Mouse (Mus musculus): ENCODE measurements at regions not wholly inside any gene's neighbourhood (a gene's known extent, or its start where the extent isn't known, plus 50 kb on each side); places are given as distances from the start of the nearest gene placed in this dataset.
A peak's percentile ranks its signal among the peaks of the same experiment; 100 is the strongest.
"Not testable (repeated sequence)": the region's sequence is repeated elsewhere in the genome, so short reads cannot be mapped to it uniquely, and the experiment has no call there.

DNA sequence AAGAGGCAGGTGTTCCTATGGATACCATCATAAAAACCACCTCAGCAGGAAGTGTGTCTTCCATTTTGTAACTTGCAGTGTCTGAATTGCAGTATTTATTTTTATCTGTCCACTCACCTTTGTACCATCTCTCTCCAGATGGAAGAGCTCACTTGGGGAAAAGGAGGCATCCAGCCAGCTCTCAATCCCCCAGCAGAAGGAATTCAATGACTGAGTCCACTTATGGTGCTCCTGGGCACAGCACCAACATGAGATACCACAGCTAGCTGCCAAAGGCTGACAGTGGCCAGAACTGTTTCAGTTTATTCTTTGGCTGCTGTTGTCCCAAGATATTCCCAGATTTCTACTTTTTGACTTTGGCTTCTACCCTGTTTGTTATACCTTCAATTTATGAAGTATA, 136.6 kb upstream of the Rps6ka3 start:
- Histone ChIP-seq H3K9ac (ENCODE audit: low read length) (no peak overlapping the region), H3K9me3 (ENCODE audit: control insufficient read depth, low read length) (no peaks in the 10 kb centered on the region), H3K27me3 (ENCODE audit: control insufficient read depth, insufficient read depth, low read length) (no peaks in the 10 kb centered on the region), H3K4me2 (ENCODE audit: low read length) (no peak overlapping the region), H3K36me3 (ENCODE audit: control insufficient read depth, insufficient read depth, low read length) (no peaks in the 10 kb centered on the region), H3K27ac (replicated peaks in 1 of 2; ENCODE audit: control insufficient read depth in 1 of 2, insufficient read depth in 1 of 2, low read depth in 2 of 2, low read length in 2 of 2) (peak overlapping the region in 1 of 2 experiments; percentile 50; a peak in 3 of 4 replicates), H3K4me1 (ENCODE audit: control insufficient read depth in 2 of 2, insufficient read depth in 2 of 2, low read length in 2 of 2) (peaks cover 0 to 4% of the 10 kb centered on the region in 2 experiments; a peak in 1 of 4 replicates), H3K4me3 (ENCODE audit: control insufficient read depth in 1 of 2, insufficient read depth in 1 of 2, low read depth in 1 of 2, low read length in 2 of 2) (no peak overlapping the region)
- ATAC-seq (ENCODE audit: insufficient number of reproducible peaks, insufficient read depth, low FRiP score, low read depth): no peak

DNA sequence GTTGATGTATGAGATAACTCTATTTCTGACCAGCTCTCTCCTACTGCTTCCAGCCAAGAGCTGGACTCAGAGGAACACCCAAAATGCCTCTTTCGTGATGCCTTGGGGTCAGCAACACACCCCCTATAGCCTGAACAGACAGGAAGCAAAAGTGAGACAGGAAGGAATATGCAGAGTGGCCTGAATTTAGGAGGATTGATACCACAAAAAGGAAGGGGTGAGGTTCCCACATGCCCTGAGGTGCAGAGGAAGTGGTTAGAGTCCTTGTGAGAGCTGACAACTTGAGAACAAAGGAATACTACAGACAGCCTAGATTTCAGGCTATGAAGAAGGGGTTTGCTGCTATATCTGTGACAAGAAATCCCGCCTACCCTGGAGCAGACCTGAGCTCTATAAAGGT, 129.6 kb upstream of the Rps6ka3 start:
- WGBS: 66% methylated on average over 2 of the region's 2 CpGs
- Histone ChIP-seq H3K9ac (ENCODE audit: low read length) (no peak overlapping the region), H3K4me1 (ENCODE audit: control insufficient read depth in 2 of 2, insufficient read depth in 2 of 2, low read length in 2 of 2) (no peaks in the 10 kb centered on the region), H3K4me2 (ENCODE audit: low read length) (no peak overlapping the region), H3K36me3 (ENCODE audit: control insufficient read depth, insufficient read depth, low read length) (no peaks in the 10 kb centered on the region), H3K27me3 (ENCODE audit: control insufficient read depth, insufficient read depth, low read length) (no peaks in the 10 kb centered on the region), H3K9me3 (ENCODE audit: control insufficient read depth, low read length) (no peaks in the 10 kb centered on the region), H3K4me3 (ENCODE audit: control insufficient read depth in 1 of 2, insufficient read depth in 1 of 2, low read depth in 1 of 2, low read length in 2 of 2) (no peak overlapping the region), H3K27ac (replicated peaks in 1 of 2; ENCODE audit: control insufficient read depth in 1 of 2, insufficient read depth in 1 of 2, low read depth in 2 of 2, low read length in 2 of 2) (no peak overlapping the region)
- ATAC-seq (ENCODE audit: insufficient number of reproducible peaks, insufficient read depth, low FRiP score, low read depth): no peak

DNA sequence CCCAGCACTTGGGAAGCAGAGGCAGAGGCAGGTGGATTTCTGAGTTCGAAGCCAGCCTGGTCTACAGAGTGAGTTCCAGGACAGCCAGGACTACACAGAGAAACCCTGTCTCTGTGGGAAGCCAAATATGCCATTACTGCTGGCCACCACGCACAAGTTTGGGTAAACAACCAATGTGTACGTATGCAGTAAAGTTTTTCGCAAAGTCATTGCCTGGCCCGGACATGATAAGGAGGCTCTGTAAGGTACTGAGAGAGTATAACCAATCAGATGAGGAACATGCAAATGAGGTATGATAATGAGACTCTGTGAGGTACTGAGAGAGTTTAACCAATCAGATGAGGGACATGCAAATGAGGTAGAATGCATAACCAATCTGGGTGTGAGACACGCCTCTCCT, 99.5 kb upstream of the Rps6ka3 start:
- H3K9me3 ChIP-seq (ENCODE audit: control insufficient read depth, low read length); H3K4me1 ChIP-seq (ENCODE audit: control insufficient read depth in 2 of 2, insufficient read depth in 2 of 2, low read length in 2 of 2); H3K9ac ChIP-seq (ENCODE audit: low read length); H3K4me3 ChIP-seq (ENCODE audit: control insufficient read depth in 1 of 2, insufficient read depth in 1 of 2, low read depth in 1 of 2, low read length in 2 of 2); H3K27me3 ChIP-seq (ENCODE audit: control insufficient read depth, insufficient read depth, low read length); H3K27ac ChIP-seq (replicated peaks in 1 of 2; ENCODE audit: control insufficient read depth in 1 of 2, insufficient read depth in 1 of 2, low read depth in 2 of 2, low read length in 2 of 2); ATAC-seq (ENCODE audit: insufficient number of reproducible peaks, insufficient read depth, low FRiP score, low read depth); H3K4me2 ChIP-seq (ENCODE audit: low read length); H3K36me3 ChIP-seq (ENCODE audit: control insufficient read depth, insufficient read depth, low read length): not testable (repeated sequence)
- WGBS: 85% methylated on average over 6 of the region's 6 CpGs

DNA sequence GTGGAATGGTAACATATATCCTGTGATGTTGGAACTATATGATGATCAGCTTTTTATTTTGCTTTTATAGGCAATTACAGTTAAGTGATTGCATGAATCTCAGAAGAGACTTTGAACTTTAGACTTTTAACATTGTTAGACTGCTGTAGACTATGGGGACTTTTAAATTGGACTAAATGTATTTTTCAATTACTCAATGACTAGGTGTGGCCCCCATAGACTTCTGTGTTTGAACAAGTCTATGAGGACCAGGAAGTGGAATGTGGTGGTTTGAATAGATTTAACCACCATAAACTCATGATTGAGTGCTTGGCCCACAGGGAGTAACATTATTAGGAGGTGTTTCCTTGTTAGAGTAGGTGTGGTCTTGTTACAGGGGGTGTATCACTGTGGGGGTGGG, 93.9 kb upstream of the Rps6ka3 start:
- Histone ChIP-seq H3K4me3 (ENCODE audit: control insufficient read depth in 1 of 2, insufficient read depth in 1 of 2, low read depth in 1 of 2, low read length in 2 of 2) (no peak overlapping the region), H3K27me3 (ENCODE audit: control insufficient read depth, insufficient read depth, low read length) (no peaks in the 10 kb centered on the region), H3K9me3 (ENCODE audit: control insufficient read depth, low read length) (no peaks in the 10 kb centered on the region), H3K36me3 (ENCODE audit: control insufficient read depth, insufficient read depth, low read length) (no peaks in the 10 kb centered on the region), H3K9ac (ENCODE audit: low read length) (no peak overlapping the region), H3K4me1 (ENCODE audit: control insufficient read depth in 2 of 2, insufficient read depth in 2 of 2, low read length in 2 of 2) (no peaks in the 10 kb centered on the region), H3K4me2 (ENCODE audit: low read length) (no peak overlapping the region), H3K27ac (replicated peaks in 1 of 2; ENCODE audit: control insufficient read depth in 1 of 2, insufficient read depth in 1 of 2, low read depth in 2 of 2, low read length in 2 of 2) (no peak overlapping the region)
- no peak for ATAC-seq (ENCODE audit: insufficient number of reproducible peaks, insufficient read depth, low FRiP score, low read depth)

DNA sequence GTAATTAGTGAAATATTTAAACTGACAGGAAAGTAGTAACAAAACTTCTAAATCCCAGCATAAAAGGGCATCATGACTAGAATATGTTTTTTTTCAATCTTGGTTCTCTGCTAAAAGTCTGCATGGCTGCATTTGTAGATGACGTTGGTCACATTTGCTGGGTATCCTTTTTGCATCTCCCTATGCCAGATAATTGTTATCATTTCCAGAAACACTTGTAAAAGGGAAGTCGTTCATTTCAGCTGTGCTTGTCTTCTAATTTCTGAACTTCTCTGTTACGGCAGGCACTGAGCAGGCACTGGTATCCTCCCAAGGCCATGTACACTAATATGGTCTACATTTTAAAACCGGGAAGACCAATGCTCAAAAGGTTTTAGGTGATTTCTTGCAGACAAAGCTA, 69.6 kb upstream of the Rps6ka3 start:
- Histone ChIP-seq H3K4me1 (ENCODE audit: control insufficient read depth in 2 of 2, insufficient read depth in 2 of 2, low read length in 2 of 2) (no peaks in the 10 kb centered on the region; a peak in 1 of 4 replicates), H3K4me2 (ENCODE audit: low read length) (no peak overlapping the region), H3K9ac (ENCODE audit: low read length) (no peak overlapping the region), H3K27me3 (ENCODE audit: control insufficient read depth, insufficient read depth, low read length) (no peaks in the 10 kb centered on the region), H3K4me3 (ENCODE audit: control insufficient read depth in 1 of 2, insufficient read depth in 1 of 2, low read depth in 1 of 2, low read length in 2 of 2) (no peak overlapping the region), H3K9me3 (ENCODE audit: control insufficient read depth, low read length) (no peaks in the 10 kb centered on the region), H3K27ac (replicated peaks in 1 of 2; ENCODE audit: control insufficient read depth in 1 of 2, insufficient read depth in 1 of 2, low read depth in 2 of 2, low read length in 2 of 2) (no peak overlapping the region), H3K36me3 (ENCODE audit: control insufficient read depth, insufficient read depth, low read length) (no peaks in the 10 kb centered on the region)
- no peak for ATAC-seq (ENCODE audit: insufficient number of reproducible peaks, insufficient read depth, low FRiP score, low read depth)
- WGBS: 56% methylated on average over 4 of the region's 4 CpGs

DNA sequence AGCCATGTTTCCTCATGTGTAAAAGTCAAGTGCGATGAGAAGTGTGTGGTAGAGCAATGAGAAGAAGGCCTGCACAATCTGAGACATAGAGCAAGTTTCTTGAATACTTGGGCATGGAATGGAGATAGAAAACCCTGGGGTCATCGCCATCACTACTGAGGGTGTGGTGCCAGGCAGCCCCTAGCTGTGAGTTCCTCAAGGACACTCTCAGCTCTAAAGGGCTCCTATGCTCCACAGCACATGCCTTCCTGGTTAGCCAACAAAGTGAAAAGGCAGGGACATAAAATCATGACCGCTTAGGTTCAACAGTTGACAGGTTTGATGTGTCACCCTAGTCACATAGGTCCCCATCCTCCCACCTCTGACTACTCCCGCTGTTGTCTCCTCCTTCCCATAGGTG, 66.8 kb upstream of the Rps6ka3 start:
- Histone ChIP-seq H3K9me3 (ENCODE audit: control insufficient read depth, low read length) (no peaks in the 10 kb centered on the region), H3K4me3 (ENCODE audit: control insufficient read depth in 1 of 2, insufficient read depth in 1 of 2, low read depth in 1 of 2, low read length in 2 of 2) (no peak overlapping the region), H3K4me1 (ENCODE audit: control insufficient read depth in 2 of 2, insufficient read depth in 2 of 2, low read length in 2 of 2) (no peaks in the 10 kb centered on the region; a peak in 1 of 4 replicates), H3K36me3 (ENCODE audit: control insufficient read depth, insufficient read depth, low read length) (no peaks in the 10 kb centered on the region), H3K27ac (replicated peaks in 1 of 2; ENCODE audit: control insufficient read depth in 1 of 2, insufficient read depth in 1 of 2, low read depth in 2 of 2, low read length in 2 of 2) (no peak overlapping the region), H3K4me2 (ENCODE audit: low read length) (no peak overlapping the region), H3K9ac (ENCODE audit: low read length) (no peak overlapping the region), H3K27me3 (ENCODE audit: control insufficient read depth, insufficient read depth, low read length) (no peaks in the 10 kb centered on the region)
- no peak for ATAC-seq (ENCODE audit: insufficient number of reproducible peaks, insufficient read depth, low FRiP score, low read depth)
- 78% methylated on average over 4 of the region's 4 CpGs for WGBS

DNA sequence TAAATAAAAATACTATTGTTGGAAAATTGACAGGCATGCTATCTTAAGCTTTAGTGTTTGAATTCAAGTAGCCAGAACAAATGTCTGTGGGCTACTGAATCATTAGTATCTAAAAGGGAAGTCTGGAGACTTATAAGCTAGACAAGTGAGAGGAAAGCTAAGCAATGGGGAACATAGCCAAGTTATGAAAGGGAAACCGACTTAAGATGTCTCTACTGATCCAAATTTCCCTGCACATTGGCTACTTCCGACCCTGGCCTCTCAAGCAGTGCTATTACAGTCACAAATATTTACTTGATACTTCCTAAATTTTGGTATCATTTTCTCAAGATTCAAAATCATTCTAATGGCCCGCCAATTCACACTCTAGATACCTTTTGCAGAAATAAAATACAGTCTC, 65.4 kb upstream of the Rps6ka3 start:
- 64% methylated on average over 3 of the region's 3 CpGs for WGBS

DNA sequence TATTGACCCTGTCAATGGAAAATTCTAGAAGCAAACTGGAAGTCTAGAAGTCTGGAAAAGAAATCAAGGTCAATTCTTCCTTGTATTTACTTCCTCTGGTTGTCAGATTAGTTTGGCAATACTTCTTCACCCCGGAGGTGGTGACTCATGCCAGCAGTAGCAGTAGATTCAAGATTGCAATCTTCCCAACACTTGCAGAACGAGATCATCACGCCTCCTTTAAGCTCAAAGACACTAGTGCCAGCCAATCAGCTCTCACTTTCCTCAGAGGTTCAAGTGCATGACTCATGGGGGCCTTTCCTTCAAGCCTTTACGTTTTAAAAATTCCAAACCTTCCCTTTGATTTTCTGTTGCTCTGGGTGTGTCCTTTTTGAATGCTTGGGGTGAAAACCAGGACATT, 64.9 kb upstream of the Rps6ka3 start:
- Histone ChIP-seq H3K36me3 (ENCODE audit: control insufficient read depth, insufficient read depth, low read length) (no peaks in the 10 kb centered on the region), H3K4me2 (ENCODE audit: low read length) (no peak overlapping the region), H3K27me3 (ENCODE audit: control insufficient read depth, insufficient read depth, low read length) (no peaks in the 10 kb centered on the region), H3K4me1 (ENCODE audit: control insufficient read depth in 2 of 2, insufficient read depth in 2 of 2, low read length in 2 of 2) (no peaks in the 10 kb centered on the region; a peak in 1 of 4 replicates), H3K27ac (replicated peaks in 1 of 2; ENCODE audit: control insufficient read depth in 1 of 2, insufficient read depth in 1 of 2, low read depth in 2 of 2, low read length in 2 of 2) (no peak overlapping the region), H3K4me3 (ENCODE audit: control insufficient read depth in 1 of 2, insufficient read depth in 1 of 2, low read depth in 1 of 2, low read length in 2 of 2) (no peak overlapping the region), H3K9me3 (ENCODE audit: control insufficient read depth, low read length) (no peaks in the 10 kb centered on the region), H3K9ac (ENCODE audit: low read length) (no peak overlapping the region)
- 34% methylated on average over 4 of the region's 4 CpGs for WGBS
- no peak for ATAC-seq (ENCODE audit: insufficient number of reproducible peaks, insufficient read depth, low FRiP score, low read depth)

More for the DNA sequence above, 65.4 kb upstream of the Rps6ka3 start:
- Histone ChIP-seq H3K4me3 (ENCODE audit: control insufficient read depth in 1 of 2, insufficient read depth in 1 of 2, low read depth in 1 of 2, low read length in 2 of 2) (no peak overlapping the region), H3K36me3 (ENCODE audit: control insufficient read depth, insufficient read depth, low read length) (no peaks in the 10 kb centered on the region), H3K27me3 (ENCODE audit: control insufficient read depth, insufficient read depth, low read length) (no peaks in the 10 kb centered on the region), H3K9me3 (ENCODE audit: control insufficient read depth, low read length) (no peaks in the 10 kb centered on the region), H3K9ac (ENCODE audit: low read length) (no peak overlapping the region), H3K4me2 (ENCODE audit: low read length) (no peak overlapping the region), H3K4me1 (ENCODE audit: control insufficient read depth in 2 of 2, insufficient read depth in 2 of 2, low read length in 2 of 2) (no peaks in the 10 kb centered on the region; a peak in 1 of 4 replicates), H3K27ac (replicated peaks in 1 of 2; ENCODE audit: control insufficient read depth in 1 of 2, insufficient read depth in 1 of 2, low read depth in 2 of 2, low read length in 2 of 2) (no peak overlapping the region)
- no peak for ATAC-seq (ENCODE audit: insufficient number of reproducible peaks, insufficient read depth, low FRiP score, low read depth)

All from heart, embryonic 14.5 days (tissue).